Mouse (Mus musculus) thymus, adult 2 months (tissue): Measurements from ENCODE around the gene C2cd5. TPM values are rescaled to one million over a fixed set of nuclear protein-coding genes. Genes with fewer than 3 reads are reported as not detected.

ENCODE experiments used
- DNase-seq: peaks from one replicate; pipeline ENCODE4 v3.0.0; 2021
- H3K27ac ChIP-seq: fragments of 200-500 bp; 2 replicates; pipeline ENCODE4 v1.5.1; 2012; ENCODE audit warnings: low read length, control low read depth; ENCODE audit not compliant: control insufficient read depth, insufficient read depth
- H3K27me3 ChIP-seq: fragments of 200-500 bp; 2 replicates; pipeline ENCODE4 v1.6.1; 2012; ENCODE audit warnings: mild to moderate bottlenecking, low read length, moderate library complexity, mixed read lengths; ENCODE audit not compliant: control insufficient read depth, insufficient read depth
- H3K36me3 ChIP-seq: fragments of 200-500 bp; 2 replicates; pipeline ENCODE4 v1.6.1; 2012; ENCODE audit warnings: mild to moderate bottlenecking, low read length, moderate library complexity; ENCODE audit not compliant: control insufficient read depth, insufficient read depth
- H3K4me1 ChIP-seq: fragments of 200-500 bp; replicated peaks from 2 replicates; pipeline ENCODE4 v1.6.1; 2012; ENCODE audit warnings: low read length; ENCODE audit not compliant: control insufficient read depth, insufficient read depth
- H3K4me3 ChIP-seq: fragments of 200-500 bp; 2 replicates; pipeline ENCODE4 v1.5.1; 2012; ENCODE audit warnings: mild to moderate bottlenecking, low read length, control low read depth, moderate library complexity; ENCODE audit not compliant: control insufficient read depth, insufficient read depth
- CTCF ChIP-seq: fragments of 200-500 bp; IDR thresholded peaks from 2 replicates; pipeline ENCODE4 v1.5.1; 2012; ENCODE audit warnings: mild to moderate bottlenecking, control low read depth, low read length, moderate library complexity, borderline replicate concordance; ENCODE audit not compliant: control insufficient read depth, poor library complexity, insufficient read depth; ENCODE audit errors: extremely low read depth
- POLR2A ChIP-seq: fragments of 200-500 bp; IDR thresholded peaks from 2 replicates; pipeline ENCODE4 v1.6.1; 2012; ENCODE audit warnings: mild to moderate bottlenecking, low read length, control low read depth, moderate library complexity; ENCODE audit not compliant: control insufficient read depth, poor library complexity, insufficient read depth; ENCODE audit errors: extremely low read depth
- WGBS: fragments of 180-500 bp; shearing (Covaris S2); methylation state at CpG from one replicate; pipeline ENCODE4 v1.1.7; 2018; 5-methylcytosine and 5-hydroxymethylcytosine counted together
- polyA plus RNA-seq: library from polyadenylated mRNA; depleted of rRNA; stranded (reverse); fragments of >200 nt; gene quantifications from 2 replicates; pipeline ENCODE4 v1.2.3, GENCODE M21; 2012

C2cd5 gene
- polyA plus RNA-seq, 1 experiment: 36.2 TPM

DNA sequence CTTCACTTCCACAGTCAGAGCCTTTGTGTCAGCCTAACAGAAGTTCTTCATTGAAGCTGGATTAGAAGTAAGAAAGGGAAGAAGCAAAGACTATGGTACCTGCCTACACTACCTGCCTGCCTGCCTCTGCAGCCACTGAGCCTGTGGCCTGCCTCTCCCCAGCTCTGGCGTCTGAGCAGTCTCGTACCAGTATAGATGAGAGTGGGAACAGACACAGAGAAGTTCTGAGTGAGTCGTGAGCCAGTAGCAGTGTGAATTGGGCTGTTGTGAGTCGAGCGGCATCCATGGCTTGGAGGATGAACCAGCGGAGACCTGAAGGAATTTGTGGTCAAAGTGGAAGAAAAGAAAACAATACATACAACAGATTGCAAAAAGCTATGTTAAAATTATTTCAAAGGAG, 26.5 kb downstream of the C2cd5 start:
- Histone ChIP-seq H3K27ac (no peak overlapping the region), H3K27me3 (no peaks in the 10 kb centered on the region), H3K4me3 (no peak overlapping the region), H3K36me3 (peaks cover 42% of the 10 kb centered on the region), H3K4me1 (no peaks in the 10 kb centered on the region)
- 89% methylated on average over 6 of the region's 6 CpGs for WGBS
- TF ChIP-seq POLR2A (no peak), CTCF (no peak)
- no peak for DNase-seq

DNA sequence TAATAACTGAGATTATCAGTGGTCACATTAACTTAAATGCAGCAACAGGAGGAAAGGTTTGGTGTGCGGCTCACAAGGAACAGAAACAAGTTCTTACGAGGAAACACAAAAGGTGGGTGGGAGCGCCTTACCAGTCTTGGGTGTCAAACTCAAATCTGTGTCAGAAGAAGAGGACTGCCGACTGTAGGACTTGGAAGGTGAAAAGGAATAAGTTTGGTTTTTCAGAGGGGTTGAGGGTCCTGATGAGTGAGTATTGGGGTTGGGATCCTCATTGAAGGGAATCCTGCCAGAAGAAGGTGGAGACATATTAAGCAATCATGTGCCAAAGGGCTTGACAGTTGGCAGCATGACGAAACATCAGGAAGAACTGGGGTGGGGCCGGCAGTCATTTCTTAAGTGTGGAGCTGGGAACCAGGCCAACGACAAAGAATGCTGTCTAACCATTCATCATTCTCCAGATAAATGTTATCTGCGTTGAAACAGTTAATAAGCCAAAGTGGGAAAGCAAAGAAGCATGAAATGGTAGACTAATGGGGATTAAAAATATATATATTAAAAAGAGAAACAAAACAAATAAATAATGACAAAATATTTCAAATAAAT, 27.4 kb downstream of the C2cd5 start:
- no peak for DNase-seq
- Histone ChIP-seq H3K4me1 (no peaks in the 10 kb centered on the region), H3K36me3 (peaks cover 33% of the 10 kb centered on the region), H3K4me3 (no peak overlapping the region), H3K27me3 (no peaks in the 10 kb centered on the region), H3K27ac (no peak overlapping the region)
- no peak for TF ChIP-seq POLR2A
- WGBS: 89% methylated on average over 8 of the region's 8 CpGs

DNA sequence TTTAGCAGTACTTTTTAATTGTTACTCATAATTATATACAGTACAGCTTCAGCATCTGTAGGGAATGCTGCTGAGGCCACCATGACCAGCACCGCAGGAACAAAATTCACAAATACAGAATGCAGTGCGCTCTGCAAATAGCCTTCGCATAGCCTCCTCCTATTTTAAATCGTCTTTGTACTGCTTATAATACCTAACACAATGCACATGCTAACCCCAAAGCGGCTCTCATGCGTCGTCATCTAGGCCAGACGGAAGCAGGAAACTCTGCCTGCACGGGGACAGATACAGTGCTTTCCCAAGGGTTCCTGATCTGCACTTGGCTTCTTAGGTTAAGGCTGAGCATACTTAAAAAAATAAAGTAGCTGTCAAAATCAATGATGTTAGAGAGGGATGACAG, 29.2 kb downstream of the C2cd5 start:
- WGBS: 96% methylated on average over 9 of the region's 9 CpGs
- peaks cover 22% of the 10 kb centered on the region for H3K36me3 ChIP-seq
- no peak overlapping the region for H3K4me3 ChIP-seq
- no peaks in the 10 kb centered on the region for H3K27me3 ChIP-seq
- H3K27ac ChIP-seq: no peak overlapping the region
- TF ChIP-seq CTCF (no peak), POLR2A (no peak)
- DNase-seq: no peak
- peaks cover 8% of the 10 kb centered on the region for H3K4me1 ChIP-seq

DNA sequence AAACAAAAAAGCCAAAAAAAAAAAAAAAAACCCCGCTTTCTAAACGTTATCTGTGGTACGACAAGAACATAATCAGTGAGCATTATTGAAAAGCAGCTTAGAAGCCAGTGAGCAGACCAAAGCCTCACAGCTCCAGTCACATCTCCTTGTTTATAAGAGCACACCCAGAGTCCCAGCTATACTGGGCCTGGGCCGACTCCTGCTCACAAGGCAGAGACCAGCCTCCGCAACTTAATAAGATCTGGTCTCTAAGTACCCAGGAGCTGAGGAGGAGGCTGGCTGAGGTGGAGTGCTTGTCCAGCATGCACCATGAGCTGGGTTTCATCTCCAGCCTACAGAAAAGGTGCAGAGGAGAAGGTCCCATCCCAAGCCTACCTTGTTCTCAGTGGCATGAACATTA, 29.9 kb downstream of the C2cd5 start:
- Histone ChIP-seq H3K4me3 (no peak overlapping the region), H3K27ac (no peak overlapping the region), H3K4me1 (peaks cover 13% of the 10 kb centered on the region), H3K27me3 (no peaks in the 10 kb centered on the region), H3K36me3 (peaks cover 17% of the 10 kb centered on the region)
- TF ChIP-seq CTCF (no peak), POLR2A (no peak)
- 96% methylated on average over 5 of the region's 5 CpGs for WGBS
- no peak for DNase-seq

DNA sequence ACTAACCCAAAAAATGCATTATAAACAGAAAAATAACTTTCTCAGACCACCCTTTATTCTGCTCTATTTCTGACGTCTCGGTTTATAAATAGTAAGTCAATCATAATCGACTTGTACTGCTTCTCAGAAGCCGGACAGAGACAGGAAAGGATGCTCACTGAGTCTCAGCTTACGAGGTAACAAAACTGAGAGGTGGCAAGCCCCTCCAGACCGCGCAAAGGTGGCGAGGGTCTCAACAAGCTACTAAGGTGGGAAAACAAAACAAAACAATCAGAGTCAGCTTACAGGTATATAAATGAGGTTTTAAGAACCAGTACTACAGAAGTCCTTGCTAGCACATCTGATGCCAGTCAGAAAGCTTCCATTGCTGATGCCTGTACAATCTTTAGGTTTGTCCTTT, 30.3 kb downstream of the C2cd5 start:
- H3K4me1 ChIP-seq: peaks cover 13% of the 10 kb centered on the region
- no peak overlapping the region for H3K27ac ChIP-seq
- H3K36me3 ChIP-seq: peaks cover 15% of the 10 kb centered on the region
- H3K4me3 ChIP-seq: no peak overlapping the region
- no peak for DNase-seq
- TF ChIP-seq CTCF (no peak), POLR2A (no peak)
- no peaks in the 10 kb centered on the region for H3K27me3 ChIP-seq
- 95% methylated on average over 8 of the region's 8 CpGs for WGBS

DNA sequence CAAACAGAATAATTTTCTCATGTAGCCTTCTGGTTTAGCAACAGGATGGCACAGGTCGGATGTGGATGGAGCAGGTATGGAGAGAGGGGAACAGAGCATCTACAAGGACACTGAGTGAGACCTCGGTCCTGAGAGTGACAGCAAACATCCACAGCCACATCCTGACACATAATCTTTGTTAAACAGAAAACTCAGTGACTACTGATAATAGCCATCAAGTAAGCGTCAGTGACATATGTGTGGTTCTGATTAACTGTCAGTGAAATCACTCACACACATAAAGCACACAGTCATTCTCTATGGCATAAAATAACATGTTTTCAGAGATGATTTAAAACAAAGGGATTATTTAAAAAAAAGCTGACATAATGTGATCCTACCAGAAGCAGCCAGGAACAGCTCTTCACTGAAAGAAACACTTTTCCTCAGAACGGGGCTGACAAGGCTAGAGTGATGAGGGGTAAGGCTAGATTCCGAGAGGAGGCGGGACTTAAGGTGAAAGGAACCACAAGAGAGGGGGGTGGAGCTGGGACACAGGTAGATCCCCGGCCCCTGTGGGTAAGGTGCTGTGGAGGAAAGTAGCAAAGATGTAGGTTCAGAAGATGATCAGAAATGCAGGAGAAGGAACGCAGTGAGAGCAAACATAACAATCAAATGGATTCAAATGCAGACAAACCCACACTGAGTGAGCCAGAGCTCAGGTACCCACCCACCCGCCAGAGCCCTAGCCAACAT, 31.6 kb downstream of the C2cd5 start:
- TF ChIP-seq CTCF: no peak
- TF ChIP-seq POLR2A: no peak
- H3K4me1 ChIP-seq: peaks cover 13% of the 10 kb centered on the region
- H3K27me3 ChIP-seq: no peaks in the 10 kb centered on the region
- peaks cover 9% of the 10 kb centered on the region for H3K36me3 ChIP-seq
- H3K4me3 ChIP-seq: no peak overlapping the region
- no peak overlapping the region for H3K27ac ChIP-seq
- no peak for DNase-seq
- 87% methylated on average over 9 of the region's 9 CpGs for WGBS
